Mouse (Mus musculus) monocyte, adult 2 months (primary cell): ENCODE data around the gene Ffar4.

ENCODE experiments used
- DNase-seq, 2 experiments: peaks; one replicate each; pipeline ENCODE4 v3.0.0; 2022; ENCODE audit warnings: low spot score in 2 of 2, low read depth in 1 of 2

Gene Ffar4

GRCm38 (mm10) chr19:38096231-38096630 lies 640 bp upstream of the Ffar4 start:
- no peak for DNase-seq

- no peak for DNase-seq
Observed at GRCm38 (mm10) chr19:38107871-38108270, 11.0 kb downstream of the Ffar4 start.

GRCm38 (mm10) chr19:38109506-38110242 lies 12.8 kb downstream of the Ffar4 start:
- DNase-seq, result no peak

- no peak for DNase-seq
Observed at GRCm38 (mm10) chr19:38111056-38111455, 14.2 kb downstream of the Ffar4 start.

GRCm38 (mm10) chr19:38112575-38112974 lies 15.7 kb downstream of the Ffar4 start:
- no peak for DNase-seq

GRCm38 (mm10) chr19:38114834-38115491 lies 18.1 kb downstream of the Ffar4 start:
- DNase-seq, result no peak

GRCm38 (mm10) chr19:38120123-38120760 lies 23.4 kb downstream of the Ffar4 start:
- DNase-seq, result no peak

- no peak for DNase-seq
Observed at GRCm38 (mm10) chr19:38123921-38124320, 27.1 kb downstream of the Ffar4 start.

GRCm38 (mm10) chr19:38124401-38125218 lies 27.7 kb downstream of the Ffar4 start:
- no peak for DNase-seq

- no peak for DNase-seq
Observed at GRCm38 (mm10) chr19:38125219-38125610, 28.3 kb downstream of the Ffar4 start, which contains the start of gene Rbp4. TSS of gene Rbp4 (minus strand) at chr19:38125281.

- DNase-seq, result no peak
Observed at GRCm38 (mm10) chr19:38126656-38127055, 29.8 kb downstream of the Ffar4 start.

- DNase-seq, result no peak
Observed at GRCm38 (mm10) chr19:38132481-38132880, 35.6 kb downstream of the Ffar4 start, which contains the start of gene Pde6c. TSS of gene Pde6c (plus strand) at chr19:38132781.

- DNase-seq, result no peak
Observed at GRCm38 (mm10) chr19:38133986-38134385, 37.1 kb downstream of the Ffar4 start.

GRCm38 (mm10) chr19:38134806-38135205 lies 37.9 kb downstream of the Ffar4 start:
- DNase-seq, result no peak

GRCm38 (mm10) chr19:38143540-38144271 lies 46.8 kb downstream of the Ffar4 start:
- DNase-seq, result no peak

GRCm38 (mm10) chr19:38156243-38156642 lies 59.4 kb downstream of the Ffar4 start:
- DNase-seq, result no peak

- no peak for DNase-seq
Observed at GRCm38 (mm10) chr19:38161648-38162354, 64.9 kb downstream of the Ffar4 start.
